Mouse (Mus musculus) A20 (cell line): ENCODE measurements around the gene Golga7b.

Source experiments
- DNase-seq: peaks from one replicate; pipeline ENCODE4 v3.0.0-alpha.2; 2011; ENCODE audit warnings: low read depth, low spot score

Golga7b gene

GRCm38 (mm10) chr19:42247519-42247918 is at the start of gene Golga7b:
Gene Golga7b, plus strand, starts transcription at chr19:42247574.
- DNase-seq, result no peak

GRCm38 (mm10) chr19:42198026-42198425 is 49.3 kb upstream of the Golga7b start:
- no peak for DNase-seq

- no peak for DNase-seq
Measured at GRCm38 (mm10) chr19:42201696-42202381, 45.5 kb upstream of the Golga7b start, which contains the start of gene Sfrp5. Gene Sfrp5, minus strand, starts transcription at chr19:42202252.

- no peak for DNase-seq
Measured at GRCm38 (mm10) chr19:42202467-42202866, 44.9 kb upstream of the Golga7b start.

- DNase-seq, result no peak
Measured at GRCm38 (mm10) chr19:42204306-42204705, 43.1 kb upstream of the Golga7b start.

- DNase-seq, result no peak
Measured at GRCm38 (mm10) chr19:42205201-42205600, 42.2 kb upstream of the Golga7b start.

- no peak for DNase-seq
Measured at GRCm38 (mm10) chr19:42209485-42209884, 37.9 kb upstream of the Golga7b start.

- DNase-seq, result no peak
Measured at GRCm38 (mm10) chr19:42209976-42210375, 37.4 kb upstream of the Golga7b start.

- DNase-seq, result no peak
Measured at GRCm38 (mm10) chr19:42211936-42212335, 35.4 kb upstream of the Golga7b start.

GRCm38 (mm10) chr19:42214601-42215000 is 32.8 kb upstream of the Golga7b start:
- DNase-seq, result no peak

- DNase-seq, result peak; percentile 4
Measured at GRCm38 (mm10) chr19:42216699-42217373, 30.5 kb upstream of the Golga7b start.

- DNase-seq, result peak; percentile 45
Measured at GRCm38 (mm10) chr19:42217374-42217763, 30.0 kb upstream of the Golga7b start.

GRCm38 (mm10) chr19:42226451-42226850 is 20.9 kb upstream of the Golga7b start:
- DNase-seq, result no peak

GRCm38 (mm10) chr19:42229499-42230287 is 17.7 kb upstream of the Golga7b start:
- no peak for DNase-seq

GRCm38 (mm10) chr19:42230288-42230568 is 17.1 kb upstream of the Golga7b start:
- DNase-seq, result no peak

- no peak for DNase-seq
Measured at GRCm38 (mm10) chr19:42230986-42231385, 16.4 kb upstream of the Golga7b start.

GRCm38 (mm10) chr19:42237602-42238340 is 9.6 kb upstream of the Golga7b start:
- DNase-seq, result no peak

GRCm38 (mm10) chr19:42238341-42238715 is 9.0 kb upstream of the Golga7b start:
- no peak for DNase-seq

- no peak for DNase-seq
Measured at GRCm38 (mm10) chr19:42240881-42241280, 6.5 kb upstream of the Golga7b start.

GRCm38 (mm10) chr19:42243401-42243800 is 4.0 kb upstream of the Golga7b start:
- DNase-seq, result no peak

GRCm38 (mm10) chr19:42246626-42247025 is 748 bp upstream of the Golga7b start:
- no peak for DNase-seq
